Mouse (Mus musculus): ENCODE results near the gene Tef. TPM values are rescaled to one million over a fixed set of nuclear protein-coding genes. Genes with fewer than 3 reads are reported as not detected.

Gene Tef
- polyA plus RNA-seq, 1 experiment from 2014 or later, result 29.7 TPM

GRCm38 (mm10) chr15:81831136-81831825 lies 29.1 kb downstream of the Tef start:
- 16% methylated on average over 24 of the region's 24 CpGs for WGBS
- H3K4me3 ChIP-seq, result no peak overlapping the region
- peaks cover 15% of the 10 kb centered on the region for H3K4me1 ChIP-seq
- 0 out of 2 replicates have a peak, but pooled peaks cover 3% of the 10 kb centered on the region for H3K27me3 ChIP-seq
- H3K36me3 ChIP-seq, result peaks cover 10% of the 10 kb centered on the region
- 0 out of 2 replicates have a peak overlapping the region, but pooled peaks have one; percentile 8 for H3K27ac ChIP-seq
- H3K9ac ChIP-seq, result no peak overlapping the region
- 0 out of 2 replicates have a peak, but pooled peaks have one; percentile 60 for ATAC-seq (ENCODE audit: insufficient number of reproducible peaks, insufficient read depth, low FRiP score, low TSS enrichment)
- peak overlapping the region; percentile 29 for H3K4me2 ChIP-seq (replicated peaks)
- no peaks in the 10 kb centered on the region for H3K9me3 ChIP-seq

DNA sequence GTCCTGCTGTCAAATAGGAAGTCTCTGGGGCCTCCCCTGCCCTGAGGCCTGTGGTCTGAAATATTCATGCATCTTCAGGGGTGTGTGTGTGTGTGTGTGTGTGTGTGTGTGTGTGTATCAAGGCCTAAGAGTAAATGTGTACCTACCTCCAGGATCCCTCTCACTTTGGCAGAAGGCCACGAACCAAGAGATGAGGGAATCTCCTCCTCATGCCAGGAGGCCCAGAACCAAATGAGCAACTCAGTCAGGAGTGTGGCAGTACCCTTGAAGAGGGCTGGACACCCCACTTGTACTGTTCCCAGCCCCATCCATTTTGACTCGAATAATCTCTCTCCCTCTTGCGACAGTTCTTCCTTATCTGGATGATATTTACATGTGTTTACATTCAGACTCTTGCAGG lies 30.0 kb downstream of the Tef start:
- 94% methylated on average over 3 of the region's 3 CpGs for WGBS
- Histone ChIP-seq H3K4me1 (peaks cover 20% of the 10 kb centered on the region), H3K9me3 (no peaks in the 10 kb centered on the region), H3K4me3 (no peak overlapping the region), H3K27ac (no peak overlapping the region), H3K27me3 (0 out of 2 replicates have a peak, but pooled peaks cover 3% of the 10 kb centered on the region), H3K36me3 (peaks cover 5% of the 10 kb centered on the region), H3K9ac (no peak overlapping the region), H3K4me2 (replicated peaks) (no peak overlapping the region)
- no peak for ATAC-seq (ENCODE audit: insufficient number of reproducible peaks, insufficient read depth, low FRiP score, low TSS enrichment)

- ATAC-seq (ENCODE audit: insufficient number of reproducible peaks, insufficient read depth, low FRiP score, low TSS enrichment), result no peak
- WGBS, result 75% methylated on average over 4 of the region's 4 CpGs
These were observed 31.3 kb downstream of the Tef start for GRCm38 (mm10) chr15:81833481-81833880.

DNA sequence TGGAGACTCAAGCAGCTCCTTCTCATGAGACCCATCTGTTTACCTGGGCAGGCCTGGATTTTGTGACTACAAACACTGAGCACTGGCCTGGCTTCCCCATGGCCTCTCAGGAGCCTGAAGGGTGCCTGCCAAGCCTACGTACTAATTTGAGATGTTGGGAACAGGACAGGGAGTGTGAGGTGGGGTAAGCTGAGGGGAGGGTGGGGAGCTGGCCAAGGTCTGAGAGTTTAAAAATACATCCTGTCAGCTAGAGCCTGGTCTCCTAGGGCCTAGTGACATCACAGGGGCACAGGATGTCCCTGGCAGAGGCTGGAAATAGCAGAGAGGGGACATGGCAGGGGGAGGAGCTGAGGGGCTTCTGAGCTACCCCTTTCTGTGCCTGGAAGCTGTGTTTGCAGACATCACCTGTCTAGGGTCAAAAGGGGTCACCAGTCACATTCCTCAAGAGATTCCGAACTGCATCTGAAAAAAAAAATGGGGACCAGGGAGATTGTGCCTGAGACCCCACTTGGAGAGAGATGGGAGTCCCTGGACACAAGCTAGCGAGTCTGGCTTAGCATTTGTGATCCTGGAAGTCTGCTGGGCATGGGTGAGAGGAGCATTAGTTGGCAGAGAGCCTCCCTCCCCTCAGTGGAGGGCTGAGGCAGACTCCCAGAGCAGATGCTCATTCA lies 32.1 kb downstream of the Tef start:
- H3K9ac ChIP-seq, result no peak overlapping the region; the same call in 1 of the 2 replicates
- no peaks in the 10 kb centered on the region for H3K36me3 ChIP-seq
- no peaks in the 10 kb centered on the region for H3K9me3 ChIP-seq
- 49% methylated on average over 3 of the region's 3 CpGs for WGBS
- ATAC-seq (ENCODE audit: insufficient number of reproducible peaks, insufficient read depth, low FRiP score, low TSS enrichment), result no peak
- H3K4me3 ChIP-seq, result no peak overlapping the region
- H3K4me2 ChIP-seq (replicated peaks), result no peak overlapping the region
- no peak overlapping the region for H3K27ac ChIP-seq
- peaks cover 20% of the 10 kb centered on the region for H3K4me1 ChIP-seq
- 0 out of 2 replicates have a peak, but pooled peaks cover 3% of the 10 kb centered on the region for H3K27me3 ChIP-seq

More at GRCm38 (mm10) chr15:81833481-81833880, 31.3 kb downstream of the Tef start:
- no peak overlapping the region for H3K4me2 ChIP-seq (replicated peaks)
- peaks cover 20% of the 10 kb centered on the region for H3K4me1 ChIP-seq
- H3K9ac ChIP-seq, result no peak overlapping the region
- H3K9me3 ChIP-seq, result no peaks in the 10 kb centered on the region
- no peaks in the 10 kb centered on the region; the same call in 1 of the 2 replicates for H3K36me3 ChIP-seq
- no peak overlapping the region for H3K27ac ChIP-seq
- 0 out of 2 replicates have a peak, but pooled peaks cover 3% of the 10 kb centered on the region for H3K27me3 ChIP-seq
- H3K4me3 ChIP-seq, result no peak overlapping the region

DNA sequence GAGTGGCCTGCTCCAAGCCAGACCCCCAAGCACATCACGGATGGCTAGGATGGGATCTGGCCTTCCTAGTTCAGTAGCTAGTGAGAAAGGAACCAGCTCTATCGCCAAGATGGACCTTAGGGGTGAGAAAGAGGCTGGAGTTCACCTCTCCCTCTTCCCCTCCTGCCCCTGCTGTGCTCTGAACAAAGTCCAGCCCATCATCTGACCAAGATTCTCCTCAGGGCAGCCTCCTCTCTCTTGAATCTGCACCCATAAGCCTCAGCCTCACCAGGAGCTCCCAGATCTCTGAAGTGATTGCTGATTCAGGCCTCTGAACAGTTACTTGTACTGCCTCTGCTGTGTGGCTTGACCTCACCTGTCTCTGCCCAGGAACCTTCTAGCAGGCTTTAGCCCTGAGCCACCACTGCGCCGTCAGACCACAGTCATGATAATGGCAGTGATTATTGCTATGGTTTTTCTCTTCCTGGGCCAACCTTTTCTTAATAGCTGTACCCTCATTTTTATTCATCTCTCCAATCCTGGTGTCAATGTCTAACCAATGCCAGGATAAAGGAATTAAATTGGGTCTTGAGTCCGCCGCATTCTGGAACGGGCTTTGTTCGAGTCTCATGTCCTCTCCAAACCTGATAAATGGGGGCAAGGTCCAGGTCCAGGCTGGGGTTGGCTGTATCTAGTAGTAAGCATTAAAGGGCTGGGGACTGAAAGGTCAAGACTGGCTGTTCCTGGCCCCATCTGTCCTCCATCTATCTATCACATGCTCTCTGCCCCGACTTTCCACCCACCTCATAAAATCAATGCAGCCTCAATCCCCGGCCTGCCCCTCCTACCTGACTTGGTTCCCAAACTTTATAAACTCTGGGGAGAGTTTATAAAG lies 33.0 kb downstream of the Tef start:
- H3K9ac ChIP-seq, result no peak overlapping the region
- 66% methylated on average over 10 of the region's 10 CpGs for WGBS
- ATAC-seq (ENCODE audit: insufficient number of reproducible peaks, insufficient read depth, low FRiP score, low TSS enrichment), result no peak
- no peak overlapping the region for H3K27ac ChIP-seq
- H3K4me2 ChIP-seq (replicated peaks), result peak overlapping the region; percentile 65; the same call in 1 of the 2 replicates
- H3K27me3 ChIP-seq, result 0 out of 2 replicates have a peak, but pooled peaks cover 3% of the 10 kb centered on the region
- H3K36me3 ChIP-seq, result no peaks in the 10 kb centered on the region
- peaks cover 20% of the 10 kb centered on the region for H3K4me1 ChIP-seq
- no peak overlapping the region for H3K4me3 ChIP-seq
- H3K9me3 ChIP-seq, result no peaks in the 10 kb centered on the region

DNA sequence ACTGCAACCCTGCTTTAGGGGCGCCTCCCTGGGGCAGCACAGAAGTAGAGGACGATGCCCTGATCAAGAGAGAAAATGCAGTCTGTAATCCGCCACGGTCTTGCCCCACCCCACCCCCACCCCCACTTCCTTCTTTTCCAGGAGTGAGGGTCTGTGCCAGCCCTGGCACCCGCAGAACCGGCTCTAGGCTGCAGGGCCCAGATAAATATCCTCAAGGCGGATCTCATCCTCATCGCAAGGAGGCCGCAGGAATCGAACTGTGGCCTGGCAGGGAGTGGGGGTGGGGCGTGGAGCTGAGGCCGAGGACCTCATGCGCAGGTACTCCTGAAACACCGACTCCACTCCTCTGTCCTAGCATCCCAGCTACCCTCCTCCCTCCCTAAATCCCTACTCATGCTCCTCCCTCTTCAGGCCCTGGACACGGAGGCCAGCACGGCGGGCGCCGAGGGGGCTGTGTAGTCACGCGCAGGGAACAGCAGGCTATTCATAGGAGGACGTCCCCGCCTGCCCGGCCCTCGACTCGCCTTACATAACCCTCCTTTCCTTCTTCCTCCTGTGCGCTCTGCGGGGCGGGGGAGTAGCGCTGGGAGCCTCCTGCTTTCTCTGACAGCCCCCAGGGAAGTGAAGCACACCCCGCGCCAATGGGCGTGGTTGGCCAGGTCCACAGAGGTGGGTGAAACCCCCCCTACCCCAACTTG lies 34.1 kb downstream of the Tef start:
- Histone ChIP-seq H3K9me3 (no peaks in the 10 kb centered on the region), H3K9ac (peak overlapping the region; percentile 48), H3K27ac (peak overlapping the region; percentile 65), H3K4me1 (peaks cover 19% of the 10 kb centered on the region), H3K36me3 (no peaks in the 10 kb centered on the region), H3K4me2 (replicated peaks) (peak overlapping the region; percentile 65), H3K4me3 (peak overlapping the region; percentile 34), H3K27me3 (0 out of 2 replicates have a peak, but pooled peaks cover 3% of the 10 kb centered on the region)
- peak; percentile 87 for ATAC-seq (ENCODE audit: insufficient number of reproducible peaks, insufficient read depth, low FRiP score, low TSS enrichment)
- 1% methylated on average over 33 of the region's 33 CpGs for whole genome bisulfite sequencing

DNA sequence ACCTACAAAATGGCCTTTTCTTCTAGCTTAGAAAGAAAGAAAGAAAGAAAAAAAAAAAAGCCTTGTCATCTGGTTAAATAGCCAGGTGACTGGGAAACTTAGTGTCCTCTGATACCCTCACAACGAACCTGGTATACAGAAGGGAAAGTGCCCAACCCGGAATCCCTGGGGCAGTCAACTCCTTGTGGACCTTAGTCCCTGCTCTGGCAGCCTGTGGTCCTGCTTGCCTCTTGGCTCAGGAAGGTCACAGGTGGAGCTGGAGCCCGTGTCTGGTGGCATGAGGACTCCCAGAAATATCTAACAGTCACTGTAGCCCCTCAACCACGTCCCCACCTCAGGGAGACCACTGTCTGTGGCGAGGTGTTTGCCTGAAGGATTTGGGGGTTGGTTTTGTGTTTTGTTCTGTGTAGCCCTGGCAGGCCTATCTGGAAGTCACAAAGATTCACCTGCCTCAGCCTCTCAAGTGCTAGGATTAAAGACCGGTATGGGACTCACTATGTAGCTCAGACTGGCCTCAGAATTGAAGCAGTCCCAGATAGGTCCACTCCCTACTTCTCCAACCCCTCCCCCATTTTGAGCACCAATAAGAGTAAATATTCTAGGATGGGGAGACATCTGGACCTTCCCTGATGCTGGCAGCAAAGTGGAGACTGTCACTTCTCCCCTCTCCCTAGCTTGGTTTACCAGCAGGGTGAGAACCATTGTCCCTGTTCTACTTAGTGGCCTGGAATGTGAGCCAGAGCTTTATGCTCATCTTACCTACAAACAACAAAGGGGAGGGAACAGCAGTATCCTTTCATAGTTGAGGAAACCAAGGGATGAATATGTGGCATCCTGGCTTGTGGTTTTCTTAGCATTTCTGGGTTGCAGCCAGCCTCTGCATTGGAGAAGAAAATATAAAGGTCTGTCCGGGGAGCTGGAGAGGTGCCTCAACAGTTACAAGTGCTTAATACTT lies 35.0 kb downstream of the Tef start:
- H3K27me3 ChIP-seq, result 0 out of 2 replicates have a peak, but pooled peaks cover 3% of the 10 kb centered on the region
- peaks cover 17% of the 10 kb centered on the region for H3K4me1 ChIP-seq
- WGBS, result 51% methylated on average over 7 of the region's 7 CpGs
- H3K4me2 ChIP-seq (replicated peaks), result peak overlapping the region; percentile 65; the same call in 1 of the 2 replicates
- H3K9ac ChIP-seq, result no peak overlapping the region
- no peaks in the 10 kb centered on the region for H3K36me3 ChIP-seq
- peak overlapping the region; percentile 34; the same call in 1 of the 2 replicates for H3K4me3 ChIP-seq
- peak overlapping the region; percentile 65; the same call in 1 of the 2 replicates for H3K27ac ChIP-seq
- no peaks in the 10 kb centered on the region for H3K9me3 ChIP-seq
- no peak for ATAC-seq (ENCODE audit: insufficient number of reproducible peaks, insufficient read depth, low FRiP score, low TSS enrichment)

- peaks cover 17% of the 10 kb centered on the region for H3K4me1 ChIP-seq
- no peaks in the 10 kb centered on the region for H3K9me3 ChIP-seq
- H3K36me3 ChIP-seq, result no peaks in the 10 kb centered on the region
- no peak for ATAC-seq (ENCODE audit: insufficient number of reproducible peaks, insufficient read depth, low FRiP score, low TSS enrichment)
- 67% methylated on average over 14 of the region's 14 CpGs for WGBS
- H3K9ac ChIP-seq, result no peak overlapping the region
- H3K27me3 ChIP-seq, result 0 out of 2 replicates have a peak, but pooled peaks cover 3% of the 10 kb centered on the region
- H3K4me3 ChIP-seq, result no peak overlapping the region
- H3K27ac ChIP-seq, result no peak overlapping the region
- no peak overlapping the region for H3K4me2 ChIP-seq (replicated peaks)
These were observed 36.5 kb downstream of the Tef start for GRCm38 (mm10) chr15:81838554-81839235.

DNA sequence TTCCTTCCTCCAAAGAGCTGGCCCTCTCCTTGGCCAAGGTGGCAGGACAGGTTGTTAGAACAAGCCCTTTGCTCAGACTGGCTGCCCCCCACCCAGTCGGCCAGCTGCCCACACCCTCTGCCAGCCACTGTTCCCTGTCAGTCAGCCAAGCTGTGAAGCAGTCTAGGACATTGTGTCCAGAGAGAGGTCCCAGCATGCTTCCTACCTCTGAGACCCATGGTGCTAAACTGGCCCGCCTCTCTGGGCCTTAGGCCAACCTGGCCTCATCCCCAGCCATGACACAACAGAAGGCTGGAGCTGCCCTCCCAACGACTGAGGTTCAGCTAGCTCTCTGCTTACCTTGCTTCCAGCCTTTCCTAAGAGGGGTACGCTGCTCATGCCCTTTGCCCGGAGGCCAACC lies 37.4 kb downstream of the Tef start:
- H3K27me3 ChIP-seq, result 0 out of 2 replicates have a peak, but pooled peaks cover 3% of the 10 kb centered on the region
- no peak overlapping the region for H3K4me2 ChIP-seq (replicated peaks)
- no peak overlapping the region for H3K9ac ChIP-seq
- H3K27ac ChIP-seq, result no peak overlapping the region
- no peak for ATAC-seq (ENCODE audit: insufficient number of reproducible peaks, insufficient read depth, low FRiP score, low TSS enrichment)
- no peaks in the 10 kb centered on the region for H3K36me3 ChIP-seq
- no peak overlapping the region for H3K4me3 ChIP-seq
- no peaks in the 10 kb centered on the region for H3K9me3 ChIP-seq
- WGBS, result 78% methylated on average over 5 of the region's 5 CpGs
- peaks cover 12% of the 10 kb centered on the region for H3K4me1 ChIP-seq
